Mouse (Mus musculus) liver, embryonic 14.5 days (tissue): Measurements from ENCODE around the gene Suclg1. TPM values are rescaled to one million over a fixed set of nuclear protein-coding genes. Genes with fewer than 3 reads are reported as not detected.
A peak's percentile ranks its signal among the peaks of the same experiment; 100 is the strongest.

Experiments used
- ATAC-seq: fragments of 200-750 bp; cut with Nextera tagmentation; 2 replicates; pipeline ENCODE4 v1.8.0; 2017; ENCODE audit warnings: moderate number of reproducible peaks, mild to moderate bottlenecking, moderate library complexity; ENCODE audit not compliant: insufficient read depth
- DNase-seq, 3 experiments: peaks; one replicate each; pipeline ENCODE4 v3.0.0-alpha.2; 2012 to 2013; ENCODE audit warnings: low read depth in 3 of 3, low spot score in 3 of 3
- H3K27ac ChIP-seq: fragments of 300-500 bp; sonication (generic); 2 replicates; pipeline ENCODE4 v1.5.1; 2014; ENCODE audit warnings: moderate library complexity, mild to moderate bottlenecking, control low read depth, inconsistent platforms
- H3K27me3 ChIP-seq: fragments of 300-500 bp; sonication (generic); 2 replicates; pipeline ENCODE4 v1.6.1; 2014; ENCODE audit warnings: mild to moderate bottlenecking, low read length, moderate library complexity; ENCODE audit not compliant: control insufficient read depth, insufficient read depth
- H3K36me3 ChIP-seq: fragments of 300-500 bp; sonication (generic); replicated peaks from 2 replicates; pipeline ENCODE4 v1.6.1; 2014; ENCODE audit warnings: low read depth; ENCODE audit not compliant: control insufficient read depth, insufficient read depth
- H3K4me1 ChIP-seq, 2 experiments: fragments of 200-500 bp in 1 of 2; fragments of 300-500 bp in 1 of 2; sonication (generic) in 1 of 2; replicated peaks; 2 replicates each; pipeline ENCODE4 v1.6.1; 2012 to 2014; ENCODE audit warnings: antibody characterized with exemption in 1 of 2, inconsistent platforms in 1 of 2, low read length in 1 of 2; ENCODE audit not compliant: control insufficient read depth in 2 of 2, insufficient read depth in 2 of 2
- H3K4me2 ChIP-seq: fragments of 300-500 bp; sonication (generic); 2 replicates; pipeline ENCODE4 v1.6.1; 2014; ENCODE audit warnings: low read depth, mild to moderate bottlenecking, control low read depth, moderate library complexity
- H3K4me3 ChIP-seq, 2 experiments: fragments of 200-500 bp in 1 of 2; fragments of 300-500 bp in 1 of 2; sonication (generic) in 1 of 2; 2 replicates each; pipeline ENCODE4 v1.5.1; 2012 to 2014; ENCODE audit warnings: low read depth in 2 of 2, low read length in 2 of 2, mild to moderate bottlenecking in 2 of 2, control low read depth in 1 of 2, inconsistent platforms in 1 of 2, moderate library complexity in 1 of 2; ENCODE audit not compliant: insufficient read depth in 1 of 2
- H3K9ac ChIP-seq: fragments of 300-500 bp; sonication (generic); replicated peaks from 2 replicates; pipeline ENCODE4 v1.6.1; 2014; ENCODE audit warnings: mild to moderate bottlenecking, control low read depth, moderate library complexity
- H3K9me3 ChIP-seq: fragments of 300-500 bp; sonication (generic); 2 replicates; pipeline ENCODE4 v1.6.1; 2016; ENCODE audit warnings: low read length, mixed read lengths; ENCODE audit not compliant: control insufficient read depth
- CTCF ChIP-seq: IDR thresholded peaks from 2 replicates; pipeline ENCODE4 v1.5.1; 2016; ENCODE audit warnings: antibody characterized with exemption, low read depth, control low read depth
- EP300 ChIP-seq: IDR thresholded peaks from 2 replicates; pipeline ENCODE4 v1.6.1; 2016; ENCODE audit warnings: antibody characterized with exemption, low read depth
- WGBS: fragments of 180-500 bp; shearing (Covaris S2); extraction: QIAGEN DNeasy Blood & Tissue Kit; methylation state at CpG from one replicate; pipeline ENCODE4 v1.1.7; 2014; ENCODE audit not compliant: insufficient replicate concordance; 5-methylcytosine and 5-hydroxymethylcytosine counted together
- polyA plus RNA-seq, 2 experiments: library from polyadenylated mRNA; depleted of rRNA in 1 of 2; stranded (reverse) in 1 of 2; unstranded in 1 of 2; fragments of >200 nt; fragmentation: Nextera tagmentation in 1 of 2; extraction: Ambion mirVana in 1 of 2; gene quantifications; 2 replicates each; pipeline versions ENCODE4 v1.2.1 to v1.2.3; 2012 to 2014

Suclg1 gene
- polyA plus RNA-seq, 2 experiments = 64.1 to 126 TPM

DNA sequence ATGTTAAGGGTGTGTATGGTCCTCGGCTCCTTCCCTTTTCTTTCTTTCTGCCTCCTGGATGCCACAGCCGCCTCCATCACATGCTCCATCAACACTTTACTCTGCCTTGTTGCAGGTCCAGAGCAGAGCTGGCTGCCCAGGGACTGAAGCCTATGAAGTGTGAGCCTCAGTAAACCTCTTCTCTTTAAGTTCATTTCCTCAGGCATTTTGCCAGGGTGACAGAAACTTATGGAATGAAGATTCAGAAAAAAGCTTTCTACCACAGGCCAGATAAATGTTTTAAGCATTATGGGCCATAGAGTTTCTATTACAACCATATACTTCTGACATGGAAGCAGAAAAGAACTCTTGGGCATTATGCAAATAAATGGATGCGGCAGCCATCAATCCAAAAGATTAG is 37.1 kb upstream of the Suclg1 start:
- no peak overlapping the region for H3K27ac ChIP-seq
- H3K4me3 ChIP-seq = no peak overlapping the region
- WGBS = 46% methylated on average over 3 of the region's 3 CpGs
- no peak overlapping the region for H3K9ac ChIP-seq
- H3K36me3 ChIP-seq = no peaks in the 10 kb centered on the region
- H3K4me2 ChIP-seq = no peak overlapping the region
- no peak for ATAC-seq
- H3K9me3 ChIP-seq = no peaks in the 10 kb centered on the region
- DNase-seq = no peak
- no peaks in the 10 kb centered on the region for H3K27me3 ChIP-seq
- no peaks in the 10 kb centered on the region for H3K4me1 ChIP-seq
- TF ChIP-seq EP300 (no peak), CTCF (no peak)

DNA sequence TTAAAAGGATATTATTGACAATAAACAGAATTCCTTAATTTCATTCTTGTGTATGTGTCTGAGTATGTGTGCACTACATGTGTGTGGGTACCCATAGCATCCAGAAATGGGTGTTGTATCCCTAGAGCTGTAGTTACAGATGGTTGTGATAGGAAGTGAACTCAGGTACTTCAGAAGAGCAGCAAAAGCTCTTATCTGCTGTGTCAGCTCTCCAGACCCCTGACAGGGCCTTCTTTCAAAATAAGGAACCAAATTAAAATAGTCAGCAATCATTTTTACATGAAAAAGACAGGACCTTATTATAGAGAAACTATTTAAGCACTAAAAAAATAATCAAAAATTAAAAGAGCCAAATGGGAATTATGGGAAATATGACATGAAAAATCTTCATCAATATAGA is 36.6 kb upstream of the Suclg1 start:
- Histone ChIP-seq H3K27ac (no peak overlapping the region), H3K27me3 (no peaks in the 10 kb centered on the region), H3K4me3 (no peak overlapping the region), H3K9ac (no peak overlapping the region), H3K4me1 (no peaks in the 10 kb centered on the region), H3K36me3 (no peaks in the 10 kb centered on the region), H3K4me2 (no peak overlapping the region), H3K9me3 (no peaks in the 10 kb centered on the region)
- DNase-seq (no peak), ATAC-seq (no peak)
- TF ChIP-seq CTCF = no peak
- no peak for TF ChIP-seq EP300

- H3K9ac ChIP-seq = no peak within 1 kb of the TSS
- ATAC-seq (peak; percentile 91), DNase-seq (peak; percentile 65 to 80 (median 78))
- H3K4me2 ChIP-seq = peak within 1 kb of the TSS; percentile 67
- H3K4me1 ChIP-seq = no peaks in the 10 kb centered on the region; a peak in 1 of 4 replicates
- no peaks in the 10 kb centered on the region for H3K9me3 ChIP-seq
- H3K27me3 ChIP-seq = no peaks in the 10 kb centered on the region
- TF ChIP-seq CTCF (no peak), EP300 (no peak)
- H3K4me3 ChIP-seq = peak within 1 kb of the TSS; percentile 39 to 55
- no peaks in the 10 kb centered on the region for H3K36me3 ChIP-seq
- H3K27ac ChIP-seq = no peak within 1 kb of the TSS
- WGBS = 32% methylated on average over 25 of the region's 25 CpGs
Measured at GRCm38 (mm10) chr6:73221189-73221957, 26.8 kb upstream of the Suclg1 start, which contains the start of gene Dnah6. Gene Dnah6 (minus strand): TSS chr6:73221651.

DNA sequence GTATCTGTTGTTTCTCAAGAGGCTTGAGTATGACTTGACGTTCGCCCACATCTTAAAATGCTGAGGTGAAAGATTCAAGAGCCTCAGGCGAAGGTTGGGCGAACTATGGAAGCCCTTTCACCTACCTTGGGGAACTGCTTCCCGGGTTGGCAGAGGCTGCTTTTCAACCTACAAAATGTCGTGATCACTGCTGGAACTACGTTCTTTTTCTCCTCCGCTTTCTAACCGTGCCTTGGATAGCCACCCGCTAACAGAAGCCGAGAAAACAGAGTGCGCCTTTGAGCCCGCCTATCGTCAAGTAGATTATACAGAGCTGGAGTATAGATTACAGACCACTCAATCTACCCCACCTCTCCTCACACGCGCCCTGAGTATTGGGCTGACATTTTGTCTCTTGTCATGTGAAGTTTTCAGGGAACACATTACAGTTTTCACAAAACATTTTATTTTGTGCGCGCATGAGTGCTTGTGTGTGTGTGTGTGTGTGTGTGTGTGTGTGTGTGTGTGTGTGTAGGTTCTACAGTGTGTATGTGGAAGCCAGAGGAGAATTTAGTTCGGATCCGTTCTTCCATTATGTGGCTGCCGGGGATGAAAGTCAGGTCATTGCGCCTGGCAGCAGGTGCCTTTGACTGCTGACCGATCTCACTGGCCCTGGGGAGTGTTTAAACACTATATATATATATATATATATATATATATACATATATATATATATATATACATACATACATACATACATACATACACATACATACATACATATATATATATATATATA is 26.0 kb upstream of the Suclg1 start:
- Histone ChIP-seq H3K4me3 (peak overlapping the region; percentile 39 to 55), H3K4me1 (no peaks in the 10 kb centered on the region; a peak in 1 of 4 replicates), H3K9me3 (no peaks in the 10 kb centered on the region), H3K36me3 (no peaks in the 10 kb centered on the region), H3K9ac (no peak overlapping the region), H3K27me3 (no peaks in the 10 kb centered on the region), H3K4me2 (peak overlapping the region; percentile 67), H3K27ac (no peak overlapping the region)
- ATAC-seq = peak; percentile 75
- peak in 2 of 3 experiments; percentile 24 to 35 for DNase-seq
- WGBS = 42% methylated on average over 23 of the region's 23 CpGs
- TF ChIP-seq EP300 = no peak
- no peak for TF ChIP-seq CTCF

GRCm38 (mm10) chr6:73222841-73223526 is 25.2 kb upstream of the Suclg1 start:
- no peaks in the 10 kb centered on the region for H3K9me3 ChIP-seq
- H3K27me3 ChIP-seq = no peaks in the 10 kb centered on the region
- no peaks in the 10 kb centered on the region for H3K36me3 ChIP-seq
- no peak for TF ChIP-seq CTCF
- no peak for TF ChIP-seq EP300
- H3K4me1 ChIP-seq = no peaks in the 10 kb centered on the region; a peak in 1 of 4 replicates
- 48% methylated on average over 10 of the region's 10 CpGs for WGBS
- no peak overlapping the region for H3K4me2 ChIP-seq
- H3K4me3 ChIP-seq = no peak overlapping the region
- H3K27ac ChIP-seq = no peak overlapping the region
- no peak for DNase-seq
- H3K9ac ChIP-seq = no peak overlapping the region
- ATAC-seq = 0 out of 2 replicates have a peak, but pooled peaks have one; percentile 29
